ENCODE assay signal across 11 mouse cellular contexts in genomic region chr13:63260133-63260532, GRCm38 (mm10).
A peak's percentile ranks its signal among the peaks of the same experiment; 100 is the strongest.
DNase-seq lines count a peak whose midpoint lies in the region; ATAC-seq and TF ChIP-seq lines count a peak whose summit lies in the region.
"Had no signal": no experiment of that assay in that cellular context is flagged by ENCODE, and none has a peak within 500 bp of the region (broad histone marks: within the 10 kb centered on the region; RNA-seq: fewer than 3 reads in every experiment).

No protein-coding gene starts in this region.

- H3K27ac ChIP-seq in intestine, embryonic 14.5 days (ENCODE audit: low read depth), result peak overlapping the region; percentile 54; the same call in 1 of the 2 replicates
- no peak overlapping the region for H3K27ac ChIP-seq in intestine, embryonic 15.5 days
- H3K27ac ChIP-seq in embryonic facial prominence, embryonic 10.5 days (replicated peaks), result peak overlapping the region; percentile 78
- H3K27ac ChIP-seq in embryonic fibroblast, embryonic 13.5 days (ENCODE audit: insufficient read depth, low read length), result peak overlapping the region; percentile 44
- H3K27ac ChIP-seq in midbrain, embryonic 13.5 days, result peak overlapping the region; percentile 19

- no peaks in the 10 kb centered on the region for H3K9me3 ChIP-seq in intestine, embryonic 14.5 days (ENCODE audit: control insufficient read depth, low read length)
- H3K9me3 ChIP-seq in intestine, embryonic 15.5 days, result no peaks in the 10 kb centered on the region
- 0 out of 2 replicates have a peak, but pooled peaks cover 4% of the 10 kb centered on the region for H3K9me3 ChIP-seq in embryonic facial prominence, embryonic 10.5 days
- no peaks in the 10 kb centered on the region for H3K9me3 ChIP-seq in midbrain, embryonic 13.5 days
- H3K9me3 ChIP-seq: megakaryocyte, embryonic 14.5 days had no signal

- H3K4me3 ChIP-seq in intestine, embryonic 14.5 days (ENCODE audit: low read depth, low read length), result no peak overlapping the region
- no peak overlapping the region for H3K4me3 ChIP-seq in intestine, embryonic 15.5 days (replicated peaks)
- no peak overlapping the region for H3K4me3 ChIP-seq in embryonic facial prominence, embryonic 10.5 days
- no peak overlapping the region for H3K4me3 ChIP-seq in embryonic fibroblast, embryonic 13.5 days (ENCODE audit: insufficient read depth, low read length)
- no peak overlapping the region for H3K4me3 ChIP-seq in midbrain, embryonic 13.5 days (replicated peaks)

- H3K4me2 ChIP-seq in intestine, embryonic 14.5 days (ENCODE audit: low read length), result no peak overlapping the region
- no peak overlapping the region for H3K4me2 ChIP-seq in intestine, embryonic 15.5 days (replicated peaks)
- no peak overlapping the region for H3K4me2 ChIP-seq in midbrain, embryonic 13.5 days (replicated peaks)

- H3K9ac ChIP-seq in intestine, embryonic 14.5 days (ENCODE audit: low read length), result no peak overlapping the region
- H3K9ac ChIP-seq in intestine, embryonic 15.5 days, result no peak overlapping the region
- no peak overlapping the region for H3K9ac ChIP-seq in midbrain, embryonic 13.5 days (replicated peaks)

- H3K27me3 ChIP-seq in intestine, embryonic 14.5 days (replicated peaks; ENCODE audit: control insufficient read depth, insufficient read depth, low read length), result no peaks in the 10 kb centered on the region
- H3K27me3 ChIP-seq in intestine, embryonic 15.5 days (replicated peaks), result no peaks in the 10 kb centered on the region
- H3K27me3 ChIP-seq in embryonic facial prominence, embryonic 10.5 days (replicated peaks; ENCODE audit: low read depth, poor library complexity, severe bottlenecking), result no peaks in the 10 kb centered on the region
- H3K27me3 ChIP-seq in midbrain, embryonic 13.5 days, result no peaks in the 10 kb centered on the region
- H3K27me3 ChIP-seq: megakaryocyte, embryonic 14.5 days had no signal

- H3K4me1 ChIP-seq in intestine, embryonic 14.5 days (replicated peaks; ENCODE audit: control insufficient read depth, insufficient read depth, low read length), result peaks cover 37% of the 10 kb centered on the region
- H3K4me1 ChIP-seq in intestine, embryonic 15.5 days (replicated peaks), result peaks cover 49% of the 10 kb centered on the region
- H3K4me1 ChIP-seq in embryonic facial prominence, embryonic 10.5 days, result peaks cover 61% of the 10 kb centered on the region
- peaks cover 33% of the 10 kb centered on the region for H3K4me1 ChIP-seq in embryonic fibroblast, embryonic 13.5 days (ENCODE audit: control insufficient read depth, insufficient read depth, low read length)
- peaks cover 24% of the 10 kb centered on the region for H3K4me1 ChIP-seq in midbrain, embryonic 13.5 days (replicated peaks)

- TF ChIP-seq CTCF in embryonic fibroblast, embryonic 13.5 days (IDR thresholded peaks at IDR 0.05; ENCODE audit: borderline replicate concordance, insufficient read depth, low read length), result no peak

- DNase-seq in intestine, embryonic 14.5 days (ENCODE audit: low spot score), result no peak
- DNase-seq in embryonic facial prominence, embryonic 10.5 days (ENCODE audit: low spot score), result peak; percentile 39
- DNase-seq in adipocyte (ENCODE audit: low spot score), result no peak
- no peak for DNase-seq in thymus, postnatal 0 days (ENCODE audit: low spot score)
- DNase-seq: right cerebral cortex, adult 18-20 months; thymus, postnatal 4 days had no signal

- 50% methylated on average over 4 of the region's 4 CpGs for WGBS in intestine, embryonic 14.5 days
- 53% methylated on average over 4 of the region's 4 CpGs for WGBS in intestine, embryonic 15.5 days
- WGBS in embryonic facial prominence, embryonic 10.5 days, result 30% methylated on average over 4 of the region's 4 CpGs
- WGBS in midbrain, embryonic 13.5 days, result 11% methylated on average over 4 of the region's 4 CpGs

- no peak for TF ChIP-seq POLR2A in embryonic fibroblast, embryonic 13.5 days (IDR thresholded peaks at IDR 0.05; ENCODE audit: low read depth, low read length)

- ATAC-seq in intestine, embryonic 14.5 days (replicated peaks; ENCODE audit: low FRiP score, low TSS enrichment, low read depth), result no peak
- ATAC-seq in intestine, embryonic 15.5 days, result no peak
- peak; percentile 43 for ATAC-seq in midbrain, embryonic 13.5 days
- ATAC-seq: inflammation-experienced regulatory T-cells, adult 6 months had no signal

- H3K36me3 ChIP-seq in intestine, embryonic 14.5 days (ENCODE audit: control insufficient read depth, insufficient read depth, low read length), result peaks cover 26% of the 10 kb centered on the region
- H3K36me3 ChIP-seq in intestine, embryonic 15.5 days, result peaks cover 3% of the 10 kb centered on the region; the same call in 1 of the 2 replicates
- peaks cover 45% of the 10 kb centered on the region for H3K36me3 ChIP-seq in embryonic facial prominence, embryonic 10.5 days (replicated peaks)
- H3K36me3 ChIP-seq in midbrain, embryonic 13.5 days, result peaks cover 8% of the 10 kb centered on the region; the same call in 1 of the 2 replicates
